Mouse (Mus musculus): Measurements from ENCODE around the gene Col4a3.

Col4a3 gene

GRCm38 (mm10) chr1:82768269-82768668 is 181.5 kb downstream of the Col4a3 start, which contains the start of gene Tm4sf20:
Tm4sf20 (minus strand) TSS chr1:82768461.
- DNase-seq (ENCODE audit: low spot score in 2 of 2) = no peak

DNA sequence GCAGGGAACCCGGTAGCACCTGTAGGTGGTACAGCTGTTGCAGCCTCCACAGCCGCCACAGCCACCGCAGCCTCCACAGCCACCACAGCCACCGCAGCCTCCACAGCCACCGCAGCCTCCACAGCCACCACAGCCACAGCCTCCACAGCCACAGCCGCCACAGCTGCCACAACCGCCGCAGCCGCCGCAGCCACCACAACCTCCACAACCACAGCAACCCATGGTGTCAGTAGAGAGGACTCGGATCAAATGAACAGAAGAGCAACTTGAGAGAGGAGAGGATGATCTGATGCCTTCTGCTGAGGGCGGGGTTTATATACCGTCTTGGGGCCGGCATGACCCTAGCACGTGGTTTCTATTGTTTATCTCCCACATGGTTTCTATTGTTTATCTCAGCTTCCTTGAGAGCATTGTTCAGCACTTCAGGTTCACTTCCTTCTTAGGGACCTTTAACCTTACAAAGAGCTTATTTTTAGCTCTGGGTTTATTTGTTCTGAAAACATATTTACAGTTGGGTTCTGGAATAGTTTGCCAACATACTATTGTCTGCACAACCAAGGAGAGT is 184.4 kb downstream of the Col4a3 start, which contains the start of gene Gm47791:
Gene Gm47791, minus strand, starts transcription at position 222 of the 565 bp plus-strand sequence.
- DNase-seq (ENCODE audit: low spot score in 2 of 2) = no peak
